Mouse (Mus musculus): ENCODE data around the gene Pfn2.

Gene Pfn2

DNA sequence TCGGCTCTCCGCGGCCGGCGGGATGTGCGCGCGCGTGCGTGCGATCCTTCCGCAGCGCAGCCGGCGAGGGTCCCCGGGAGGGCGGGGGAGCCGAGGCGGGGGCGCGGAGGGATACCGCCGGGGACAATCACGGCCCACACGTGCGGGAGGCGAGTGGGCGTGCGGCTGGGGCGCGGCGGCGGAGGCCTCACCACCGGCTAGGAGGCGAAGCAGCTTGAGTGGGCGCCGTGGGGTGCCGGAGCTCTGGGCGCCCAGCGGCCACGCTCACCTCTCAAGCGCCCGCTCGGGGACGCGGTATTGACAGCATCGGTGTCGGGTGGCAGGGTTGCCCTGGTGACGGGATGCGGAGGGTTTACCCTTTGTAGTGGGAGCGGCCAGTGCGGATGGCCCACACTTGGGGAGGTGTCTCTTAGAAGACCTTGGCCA is at the start of gene Pfn2:
Pfn2 (minus strand) TSS at position 320 of the 426 bp plus-strand sequence.
- peak; percentile 45 to 50 for DNase-seq

DNA sequence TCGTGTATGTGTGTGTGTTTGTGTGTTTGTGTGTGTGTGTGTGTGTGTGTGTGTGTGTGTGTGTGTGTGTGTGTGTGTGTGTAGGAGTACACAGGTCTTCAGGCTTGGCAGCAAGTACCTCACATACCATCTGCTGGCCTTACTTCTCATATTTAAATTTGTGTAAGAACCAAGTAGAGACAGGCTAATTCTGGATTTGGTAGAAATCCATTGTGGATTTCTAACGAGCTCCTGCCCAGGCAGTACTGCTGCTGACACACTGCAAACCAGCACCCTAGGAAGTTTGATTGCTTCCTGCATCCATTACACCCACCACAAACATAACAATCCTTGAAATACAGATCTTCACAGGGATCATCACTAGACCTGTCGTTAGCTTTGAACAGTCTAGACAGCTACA is 35.1 kb upstream of the Pfn2 start:
- no peak for DNase-seq

DNA sequence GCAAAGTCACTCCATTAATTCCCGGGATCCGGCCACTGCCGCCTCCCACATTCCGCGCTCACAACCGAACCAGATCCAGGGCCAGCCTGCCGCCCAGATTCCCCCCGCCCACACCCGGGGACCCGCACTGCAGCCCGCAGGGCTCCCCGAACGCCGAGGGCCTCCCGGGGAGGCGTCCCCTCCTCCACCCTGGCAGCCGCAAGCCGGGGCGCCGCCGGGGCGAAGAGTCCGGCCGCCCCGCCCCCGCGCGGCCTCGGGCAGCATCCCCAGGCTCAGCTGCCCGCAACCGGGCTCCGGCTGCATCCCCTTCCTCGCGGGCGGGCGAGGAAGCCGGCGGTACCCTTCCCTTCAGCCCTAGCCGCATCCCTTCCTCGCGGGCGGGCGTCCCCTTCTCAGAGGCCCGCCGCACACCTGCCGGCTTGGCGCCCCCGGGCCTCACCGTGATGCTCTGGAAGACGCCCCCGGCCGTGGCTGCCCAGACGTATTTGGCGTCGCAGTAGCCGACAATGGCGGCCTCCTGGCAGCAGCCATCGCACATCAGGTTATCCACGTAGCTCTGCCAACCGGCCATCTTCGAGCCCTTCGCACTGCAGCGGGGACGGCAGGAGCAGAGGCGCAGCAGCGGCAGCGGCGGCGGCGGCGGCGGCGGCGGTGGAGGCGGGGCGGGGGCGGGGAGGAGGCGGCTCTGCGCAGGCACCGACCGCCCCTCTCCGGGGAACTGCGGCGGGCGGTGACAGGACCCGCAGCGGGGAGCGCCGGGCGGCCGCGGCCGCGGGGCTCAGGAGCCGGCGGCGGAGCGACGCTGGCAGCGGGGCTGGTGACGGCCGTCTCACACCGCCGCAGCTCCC is 743 bp downstream of the Pfn2 start:
- peak; percentile 39 to 40 for DNase-seq

DNA sequence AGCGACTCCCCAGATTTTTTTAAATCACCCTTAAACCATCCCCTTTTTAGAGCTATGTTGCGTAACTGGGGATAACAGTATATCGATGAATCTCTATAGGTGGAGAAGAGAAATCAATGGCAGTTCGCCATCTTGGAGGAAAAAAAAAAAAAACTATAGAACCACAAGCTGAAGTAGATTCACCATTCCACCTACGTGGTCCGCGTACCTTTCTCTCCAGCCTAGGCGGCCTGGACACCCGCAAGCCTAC is 1.3 kb downstream of the Pfn2 start:
- DNase-seq = no peak

DNA sequence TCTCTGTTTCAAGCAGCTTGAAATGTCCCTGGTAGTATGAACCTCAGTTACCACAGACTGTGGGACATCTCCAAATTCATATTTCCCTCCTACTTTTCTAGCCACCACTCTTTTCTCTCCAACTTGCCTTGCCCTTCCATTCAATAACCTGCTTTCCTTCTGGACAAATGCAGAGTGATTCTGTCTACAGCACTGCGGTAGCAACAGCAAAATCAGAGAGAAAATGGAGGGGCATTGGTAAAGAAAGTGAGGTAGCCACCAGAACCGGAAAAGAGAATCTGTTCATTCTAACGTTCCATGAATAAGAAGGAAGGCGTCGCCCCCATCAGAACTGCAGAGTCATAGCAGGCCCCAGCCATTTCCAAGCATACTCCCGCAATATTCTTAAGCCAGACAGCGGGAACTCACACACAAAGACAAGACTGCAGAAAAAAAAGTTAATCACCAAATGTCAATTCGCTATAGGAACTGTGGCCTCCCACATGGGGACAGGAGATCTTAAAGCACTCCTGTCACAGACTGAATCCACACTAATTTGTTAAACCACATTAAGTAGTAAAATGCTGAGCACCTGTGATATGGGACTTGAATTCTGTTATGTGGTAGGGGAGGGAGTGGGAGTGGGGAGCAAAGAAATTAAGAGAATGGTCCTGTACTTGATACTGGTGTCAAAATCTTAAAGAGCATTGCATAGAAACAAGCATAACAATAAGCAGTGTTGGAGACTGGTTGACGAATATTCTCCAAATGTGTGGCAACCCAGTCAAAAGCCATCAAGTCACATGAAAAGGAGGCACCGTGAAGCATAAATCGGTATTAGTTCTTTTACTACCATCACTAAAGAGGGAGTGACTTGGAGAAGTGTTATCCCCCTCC is 1.9 kb downstream of the Pfn2 start:
- DNase-seq = peak in 1 of 2 experiments; percentile 8

DNA sequence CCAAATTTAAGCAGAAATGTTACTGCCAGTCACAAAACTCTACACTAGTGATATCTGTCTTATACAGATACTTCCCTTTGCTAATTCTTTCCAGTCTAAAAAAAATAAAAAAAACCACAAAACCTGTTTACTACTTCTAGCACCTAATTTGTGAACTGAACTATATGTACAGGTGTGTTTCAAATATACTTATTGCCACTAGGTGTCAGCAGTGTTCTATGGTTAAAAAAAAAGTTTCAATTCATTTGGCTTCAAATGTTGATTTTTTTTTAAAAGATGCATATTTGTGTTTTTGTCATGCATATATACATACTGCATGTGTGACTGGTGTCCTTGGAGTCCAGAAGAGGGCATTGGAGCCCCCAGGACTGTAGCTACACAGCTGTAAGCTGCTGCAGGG is 4.1 kb downstream of the Pfn2 start:
- DNase-seq = no peak

DNA sequence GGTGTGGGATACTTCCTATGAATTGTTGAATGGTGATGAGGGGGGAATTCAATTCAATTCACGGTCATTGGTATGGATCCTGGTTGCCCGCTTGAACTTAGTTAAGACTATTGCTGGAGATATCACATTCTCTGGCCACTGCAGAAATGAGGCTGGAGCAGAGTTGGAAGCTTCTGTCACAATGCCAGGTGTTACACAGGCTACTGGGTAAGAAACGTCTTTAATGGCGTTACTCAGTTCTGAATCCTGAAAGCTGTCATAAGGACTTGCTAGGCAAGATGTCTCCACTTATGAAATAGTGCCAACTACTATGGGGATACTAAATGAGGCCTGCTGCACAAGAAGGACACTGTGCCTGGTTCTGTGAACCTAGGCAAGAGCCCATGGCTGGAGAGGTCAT is 11.0 kb downstream of the Pfn2 start:
- DNase-seq = no peak

DNA sequence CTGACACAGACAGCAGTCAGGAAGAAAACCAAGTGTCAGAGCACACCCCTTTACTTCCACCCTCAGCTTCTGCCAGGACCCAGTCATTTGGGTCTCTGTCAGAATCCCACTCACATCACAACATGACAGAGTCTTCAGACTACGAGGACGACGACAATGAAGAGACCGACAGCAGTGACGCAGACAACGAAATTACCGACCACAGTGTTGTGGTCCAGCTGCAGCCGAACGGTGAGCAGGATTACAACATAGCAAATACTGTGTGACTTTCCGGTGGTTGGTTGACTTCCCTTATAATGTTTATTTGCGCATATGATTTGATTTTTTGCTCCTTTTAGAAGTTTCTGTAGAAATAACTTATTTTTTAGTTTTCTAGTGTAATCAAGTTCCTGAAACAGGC is 14.3 kb downstream of the Pfn2 start:
- DNase-seq = no peak

DNA sequence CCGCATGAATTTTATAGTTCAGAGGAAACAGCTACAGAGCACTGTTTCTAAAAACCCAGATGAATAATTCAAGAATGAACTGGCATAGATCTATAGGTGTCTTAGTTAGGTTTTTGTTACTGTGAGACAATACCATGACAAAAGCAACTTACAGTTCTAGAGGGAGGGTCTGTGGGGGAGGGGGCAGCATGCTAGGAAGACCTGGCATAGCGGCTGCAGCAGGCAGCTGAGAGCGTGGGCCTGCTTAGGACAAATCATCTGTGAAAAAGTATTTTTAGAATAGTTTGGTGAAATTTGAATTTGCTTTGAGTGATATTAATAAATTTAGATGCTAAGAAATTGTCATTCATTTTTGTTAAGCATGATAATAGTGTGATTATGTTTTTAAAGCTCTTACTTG is 22.0 kb downstream of the Pfn2 start:
- no peak for DNase-seq

DNA sequence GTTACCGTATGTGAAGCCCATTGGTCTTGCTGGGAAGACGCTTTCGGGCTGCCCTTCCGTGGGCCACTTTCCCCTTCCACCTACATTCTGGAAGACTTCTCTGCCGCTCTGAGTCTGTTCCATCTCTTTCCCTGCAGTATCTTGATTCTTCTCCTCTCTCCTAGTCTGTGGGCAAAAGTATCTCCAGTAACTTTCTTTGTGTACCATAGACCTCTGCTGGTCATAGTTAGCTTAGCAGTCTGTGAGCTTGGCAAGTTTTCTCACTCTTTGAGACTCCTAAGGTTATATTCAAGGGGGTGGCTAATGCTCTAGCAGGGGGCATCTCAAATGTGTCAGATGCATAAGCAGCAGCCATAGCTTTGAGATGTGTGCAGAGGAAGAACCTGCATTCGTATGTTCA is 32.4 kb downstream of the Pfn2 start:
- DNase-seq = no peak

DNA sequence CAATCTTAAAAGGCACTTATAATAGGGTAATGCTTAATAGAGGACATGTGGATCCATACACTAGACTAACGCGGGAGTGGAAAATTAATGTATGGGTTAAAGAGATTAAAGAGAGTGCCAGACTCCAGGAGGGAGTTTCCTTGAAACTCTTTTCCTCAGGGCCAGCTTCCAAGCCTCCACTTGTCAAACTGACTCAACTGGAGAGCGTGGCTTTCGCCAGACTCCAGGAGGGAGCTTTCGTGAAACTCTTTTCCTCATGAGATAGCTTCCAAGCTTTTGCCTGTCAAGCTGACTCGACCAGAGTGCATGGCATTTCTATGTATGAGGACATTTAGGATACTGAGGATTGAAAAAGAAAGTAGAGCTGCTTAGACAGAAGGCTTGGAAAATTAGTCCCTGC is 52.8 kb downstream of the Pfn2 start:
- DNase-seq = peak; percentile 39 to 50

Measured in lung, adult 18-20 months (tissue).